Mouse (Mus musculus): Measurements from ENCODE around the gene Mcrip2. TPM values are rescaled to one million over a fixed set of nuclear protein-coding genes. Genes with fewer than 3 reads are reported as not detected.
A peak's percentile ranks its signal among the peaks of the same experiment; 100 is the strongest.
"Not testable (repeated sequence)": the region's sequence is repeated elsewhere in the genome, so short reads cannot be mapped to it uniquely, and the experiment has no call there.

The Mcrip2 gene
- polyA plus RNA-seq, 1 experiment from 2014 or later = 62.1 TPM

GRCm38 (mm10) chr17:25873405-25874147 is 5.0 kb upstream of the Mcrip2 start:
- WGBS (ENCODE audit: insufficient replicate concordance) = 73% methylated on average over 11 of the region's 11 CpGs
- DNase-seq (no peak), ATAC-seq (ENCODE audit: low read depth) (no peak)
- Histone ChIP-seq H3K27ac (no peak overlapping the region; the same call in 1 of the 2 replicates), H3K36me3 (peaks cover 11% of the 10 kb centered on the region), H3K4me3 (replicated peaks) (peak overlapping the region; percentile 84), H3K9me3 (replicated peaks) (no peaks in the 10 kb centered on the region), H3K4me2 (peak overlapping the region; percentile 93), H3K27me3 (no peaks in the 10 kb centered on the region), H3K4me1 (replicated peaks) (peaks cover 40% of the 10 kb centered on the region), H3K9ac (peak overlapping the region; percentile 83)

DNA sequence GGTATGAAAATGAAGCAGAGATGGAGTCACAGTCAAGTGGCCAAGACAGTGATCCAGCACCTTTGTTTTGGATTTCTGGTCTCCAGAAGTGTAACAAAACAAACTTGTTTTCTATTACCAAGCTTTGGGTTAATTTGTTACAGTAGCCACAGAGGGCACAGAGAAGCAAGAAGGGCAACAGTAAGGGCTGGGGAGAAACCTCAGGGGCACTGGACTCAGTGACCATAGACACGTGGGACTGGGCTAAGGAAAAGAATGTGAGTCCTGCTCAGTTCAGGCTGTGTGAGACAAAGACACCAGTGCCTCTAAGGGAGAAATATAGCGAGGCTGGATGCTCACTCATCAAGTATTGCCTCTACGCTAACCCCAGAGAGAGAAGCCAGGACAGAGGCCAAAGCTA is 4.1 kb upstream of the Mcrip2 start:
- Histone ChIP-seq H3K4me2 (no peak overlapping the region), H3K9ac (no peak overlapping the region), H3K27me3 (no peaks in the 10 kb centered on the region), H3K4me3 (replicated peaks) (no peak overlapping the region), H3K9me3 (replicated peaks) (no peaks in the 10 kb centered on the region), H3K4me1 (replicated peaks) (peaks cover 44% of the 10 kb centered on the region), H3K36me3 (peaks cover 2% of the 10 kb centered on the region), H3K27ac (no peak overlapping the region)
- DNase-seq (no peak), ATAC-seq (ENCODE audit: low read depth) (no peak)
- WGBS (ENCODE audit: insufficient replicate concordance) = 69% methylated on average over 3 of the region's 3 CpGs

- H3K27me3 ChIP-seq; H3K4me3 ChIP-seq (replicated peaks); H3K4me2 ChIP-seq; H3K36me3 ChIP-seq; H3K9ac ChIP-seq; DNase-seq; ATAC-seq (ENCODE audit: low read depth); H3K9me3 ChIP-seq (replicated peaks); H3K27ac ChIP-seq: not testable (repeated sequence)
- peaks cover 47% of the 10 kb centered on the region for H3K4me1 ChIP-seq (replicated peaks)
These were observed 3.0 kb upstream of the Mcrip2 start for GRCm38 (mm10) chr17:25871566-25871965.

- Histone ChIP-seq H3K4me3 (replicated peaks) (no peak overlapping the region), H3K4me2 (no peak overlapping the region), H3K27ac (no peak overlapping the region), H3K9ac (no peak overlapping the region), H3K36me3 (peaks cover 5% of the 10 kb centered on the region; the same call in 1 of the 2 replicates), H3K27me3 (no peaks in the 10 kb centered on the region), H3K9me3 (replicated peaks) (no peaks in the 10 kb centered on the region), H3K4me1 (replicated peaks) (peaks cover 45% of the 10 kb centered on the region)
- WGBS (ENCODE audit: insufficient replicate concordance) = 75% methylated on average over 2 of the region's 2 CpGs
- no peak for ATAC-seq (ENCODE audit: low read depth)
- DNase-seq = no peak
These were observed 1.4 kb upstream of the Mcrip2 start for GRCm38 (mm10) chr17:25869954-25870353.

DNA sequence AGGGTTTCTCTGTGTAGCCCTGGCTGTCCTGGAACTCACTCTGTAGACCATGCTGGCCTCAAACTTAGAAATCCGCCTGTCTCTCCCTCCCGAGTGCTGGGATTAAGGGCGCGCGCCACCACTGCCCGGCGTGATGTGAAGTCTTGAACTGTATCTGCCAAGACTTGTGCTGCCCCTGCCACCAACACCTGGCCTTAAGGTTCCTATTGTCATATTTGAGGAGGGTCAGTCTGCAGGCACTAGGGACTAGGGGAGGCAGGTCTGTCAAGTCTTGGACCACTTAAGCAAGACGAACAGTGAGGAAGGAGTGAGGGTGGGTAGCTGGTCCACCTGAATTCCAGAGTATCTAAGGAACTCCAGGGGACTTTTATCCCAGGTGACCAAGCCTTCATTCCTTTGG is 934 bp upstream of the Mcrip2 start:
- Histone ChIP-seq H3K4me2 (no peak overlapping the region), H3K27me3 (no peaks in the 10 kb centered on the region), H3K9me3 (replicated peaks) (no peaks in the 10 kb centered on the region), H3K4me1 (replicated peaks) (peaks cover 43% of the 10 kb centered on the region), H3K36me3 (peaks cover 9% of the 10 kb centered on the region; the same call in 1 of the 2 replicates), H3K27ac (no peak overlapping the region), H3K4me3 (replicated peaks) (no peak overlapping the region), H3K9ac (no peak overlapping the region)
- 82% methylated on average over 8 of the region's 8 CpGs for WGBS (ENCODE audit: insufficient replicate concordance)
- ATAC-seq (ENCODE audit: low read depth) = no peak
- no peak for DNase-seq

- Histone ChIP-seq H3K4me3 (replicated peaks) (peak overlapping the region; percentile 74), H3K36me3 (peaks cover 22% of the 10 kb centered on the region), H3K27ac (peak overlapping the region; percentile 74), H3K4me1 (replicated peaks) (peaks cover 36% of the 10 kb centered on the region), H3K9me3 (replicated peaks) (no peaks in the 10 kb centered on the region), H3K4me2 (peak overlapping the region; percentile 90), H3K27me3 (no peaks in the 10 kb centered on the region), H3K9ac (peak overlapping the region; percentile 80)
- under 1% methylated on average over 42 of the region's 42 CpGs for WGBS (ENCODE audit: insufficient replicate concordance)
- DNase-seq (no peak), ATAC-seq (ENCODE audit: low read depth) (peak; percentile 60)
These were observed 546 bp downstream of the Mcrip2 start for GRCm38 (mm10) chr17:25867836-25868600.

DNA sequence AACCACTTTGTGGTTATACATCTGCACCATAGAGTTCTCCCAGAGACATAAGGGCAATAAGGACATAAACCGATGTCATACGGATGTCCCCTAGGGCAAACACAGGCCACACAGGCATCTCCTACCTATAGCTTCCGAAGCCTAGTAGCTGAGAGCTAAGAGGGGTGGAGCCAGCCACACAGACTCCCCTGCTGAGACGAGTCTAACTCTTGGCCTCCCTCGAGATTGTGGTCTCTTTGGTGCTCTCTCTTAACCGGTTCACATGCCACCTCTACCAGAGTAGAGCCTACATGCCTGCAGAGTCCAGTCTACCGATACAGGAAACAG is 1.1 kb downstream of the Mcrip2 start:
- DNase-seq = no peak
- WGBS (ENCODE audit: insufficient replicate concordance) = 2% methylated on average over 7 of the region's 7 CpGs
- peak; percentile 58 for ATAC-seq (ENCODE audit: low read depth)

GRCm38 (mm10) chr17:25866172-25866571 is 2.4 kb downstream of the Mcrip2 start:
- DNase-seq (no peak), ATAC-seq (ENCODE audit: low read depth) (no peak)
- Histone ChIP-seq H3K4me1 (replicated peaks) (peaks cover 50% of the 10 kb centered on the region), H3K9ac (peak overlapping the region; percentile 33; the same call in 1 of the 2 replicates), H3K4me3 (replicated peaks) (no peak overlapping the region), H3K27ac (no peak overlapping the region), H3K36me3 (peaks cover 25% of the 10 kb centered on the region), H3K27me3 (no peaks in the 10 kb centered on the region), H3K9me3 (replicated peaks) (no peaks in the 10 kb centered on the region), H3K4me2 (0 out of 2 replicates have a peak overlapping the region, but pooled peaks have one; percentile 90)
- 86% methylated on average over 3 of the region's 3 CpGs for WGBS (ENCODE audit: insufficient replicate concordance)

More for the DNA sequence above, 1.1 kb downstream of the Mcrip2 start:
- Histone ChIP-seq H3K36me3 (peaks cover 25% of the 10 kb centered on the region), H3K4me2 (peak overlapping the region; percentile 90), H3K27me3 (no peaks in the 10 kb centered on the region), H3K4me1 (replicated peaks) (peaks cover 39% of the 10 kb centered on the region), H3K27ac (peak overlapping the region; percentile 74), H3K4me3 (replicated peaks) (peak overlapping the region; percentile 74), H3K9ac (peak overlapping the region; percentile 80), H3K9me3 (replicated peaks) (no peaks in the 10 kb centered on the region)

- Histone ChIP-seq H3K27me3 (no peaks in the 10 kb centered on the region), H3K27ac (no peak overlapping the region), H3K9me3 (replicated peaks) (no peaks in the 10 kb centered on the region), H3K4me1 (replicated peaks) (peaks cover 58% of the 10 kb centered on the region), H3K4me3 (replicated peaks) (no peak overlapping the region), H3K36me3 (peaks cover 25% of the 10 kb centered on the region), H3K9ac (no peak overlapping the region), H3K4me2 (no peak overlapping the region)
- ATAC-seq (ENCODE audit: low read depth) = no peak
- DNase-seq = no peak
- WGBS (ENCODE audit: insufficient replicate concordance) = 89% methylated on average over 11 of the region's 11 CpGs
These were observed 3.3 kb downstream of the Mcrip2 start for GRCm38 (mm10) chr17:25865288-25865687.

DNA sequence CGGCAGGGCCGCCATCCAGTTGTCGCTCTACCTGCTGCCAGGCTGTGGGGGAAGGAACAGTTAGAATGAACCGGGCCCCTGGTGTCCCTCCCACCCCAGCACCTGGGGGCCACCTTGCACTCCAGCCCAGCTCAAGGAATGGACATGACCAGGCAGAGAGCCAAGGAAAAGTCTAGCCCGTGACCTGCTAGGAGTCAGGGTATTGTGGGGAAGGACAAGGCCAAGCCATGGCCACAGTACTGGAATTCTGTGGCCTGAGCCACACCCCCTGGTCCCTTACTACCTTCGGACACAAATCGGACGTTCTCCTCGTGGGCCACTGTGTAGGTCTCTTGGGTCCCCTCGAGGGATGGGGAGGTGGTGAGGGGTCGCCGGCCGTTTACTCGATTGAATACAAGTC is 4.3 kb downstream of the Mcrip2 start:
- DNase-seq (no peak), ATAC-seq (ENCODE audit: low read depth) (no peak)
- no peaks in the 10 kb centered on the region for H3K27me3 ChIP-seq
- H3K27ac ChIP-seq = no peak overlapping the region
- peaks cover 68% of the 10 kb centered on the region for H3K4me1 ChIP-seq (replicated peaks)
- peaks cover 28% of the 10 kb centered on the region for H3K36me3 ChIP-seq
- H3K4me3 ChIP-seq (replicated peaks) = no peak overlapping the region
- 89% methylated on average over 14 of the region's 14 CpGs for WGBS (ENCODE audit: insufficient replicate concordance)
- H3K9ac ChIP-seq = no peak overlapping the region
- H3K4me2 ChIP-seq = no peak overlapping the region
- H3K9me3 ChIP-seq (replicated peaks) = no peaks in the 10 kb centered on the region

- Histone ChIP-seq H3K27me3 (no peaks in the 10 kb centered on the region), H3K9ac (no peak overlapping the region), H3K36me3 (peaks cover 28% of the 10 kb centered on the region), H3K4me3 (replicated peaks) (no peak overlapping the region), H3K9me3 (replicated peaks) (no peaks in the 10 kb centered on the region), H3K4me2 (no peak overlapping the region), H3K27ac (no peak overlapping the region), H3K4me1 (replicated peaks) (peaks cover 64% of the 10 kb centered on the region)
- ATAC-seq (ENCODE audit: low read depth) (no peak), DNase-seq (no peak)
- 91% methylated on average over 6 of the region's 6 CpGs for WGBS (ENCODE audit: insufficient replicate concordance)
These were observed 4.9 kb downstream of the Mcrip2 start for GRCm38 (mm10) chr17:25863681-25864080.
